ENCODE assay signal across 9 mouse cellular contexts in the genomic region with DNA sequence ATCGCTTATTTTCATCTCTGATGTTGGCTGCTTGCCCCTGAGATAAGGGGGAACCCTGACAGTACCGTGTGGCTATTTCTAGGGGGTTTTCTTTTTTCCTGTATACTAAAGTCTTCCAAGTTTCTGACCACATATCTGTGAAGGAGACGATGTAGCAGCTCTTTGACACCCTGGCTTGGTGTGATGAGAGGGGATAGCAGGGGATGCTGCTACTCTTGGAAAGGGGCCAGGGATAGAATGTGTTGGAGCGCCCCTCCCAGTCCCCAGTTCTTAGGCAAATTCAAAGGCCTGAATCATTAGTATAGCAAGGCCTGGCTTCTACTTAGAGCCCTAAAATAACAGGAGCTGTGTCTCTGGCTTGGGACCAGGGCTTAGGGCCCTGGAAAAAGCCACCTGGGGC. TPM values are rescaled to one million over a fixed set of nuclear protein-coding genes. Genes with fewer than 3 reads are reported as not detected.
DNase-seq lines count a peak whose midpoint lies in the region; ATAC-seq lines count a peak whose summit lies in the region.
"Had no signal": no experiment of that assay in that cellular context is flagged by ENCODE, and none has a peak within 500 bp of the region (broad histone marks: within the 10 kb centered on the region; RNA-seq: fewer than 3 reads in every experiment).

No protein-coding gene starts in this region.

- no peaks in the 10 kb centered on the region for H3K9me3 ChIP-seq in kidney, embryonic 14.5 days (ENCODE audit: control insufficient read depth, low read length)
- H3K9me3 ChIP-seq in hindbrain, embryonic 10.5 days = no peaks in the 10 kb centered on the region
- H3K9me3 ChIP-seq in midbrain, embryonic 10.5 days (replicated peaks) = no peaks in the 10 kb centered on the region
- H3K9me3 ChIP-seq: G1E had no signal

- no peaks in the 10 kb centered on the region for H3K27me3 ChIP-seq in kidney, embryonic 14.5 days (ENCODE audit: control insufficient read depth, insufficient read depth, low read length)
- no peaks in the 10 kb centered on the region for H3K27me3 ChIP-seq in hindbrain, embryonic 10.5 days (ENCODE audit: insufficient read depth, poor library complexity, severe bottlenecking)
- H3K27me3 ChIP-seq in midbrain, embryonic 10.5 days (ENCODE audit: low read depth, poor library complexity, severe bottlenecking) = no peaks in the 10 kb centered on the region

- H3K9ac ChIP-seq in kidney, embryonic 14.5 days (ENCODE audit: low read depth, low read length) = peak overlapping the region; percentile 25; the same call in 1 of the 2 replicates

- H3K27ac ChIP-seq in kidney, embryonic 14.5 days (ENCODE audit: low read depth, low read length) = peak overlapping the region; percentile 72; the same call in 1 of the 2 replicates
- H3K27ac ChIP-seq in brown adipose tissue, adult 24 weeks (replicated peaks; ENCODE audit: low read depth, low read length) = peak overlapping the region; percentile 79
- H3K27ac ChIP-seq in hindbrain, embryonic 10.5 days = peak overlapping the region; percentile 87
- peak overlapping the region; percentile 83 for H3K27ac ChIP-seq in midbrain, embryonic 10.5 days (replicated peaks)

- H3K4me2 ChIP-seq in kidney, embryonic 14.5 days (replicated peaks; ENCODE audit: low read depth, low read length) = peak overlapping the region; percentile 29

- peaks cover 9% of the 10 kb centered on the region; the same call in 1 of the 2 replicates for H3K36me3 ChIP-seq in kidney, embryonic 14.5 days (ENCODE audit: control insufficient read depth, insufficient read depth, low read length)
- H3K36me3 ChIP-seq in hindbrain, embryonic 10.5 days = no peaks in the 10 kb centered on the region
- no peaks in the 10 kb centered on the region for H3K36me3 ChIP-seq in midbrain, embryonic 10.5 days
- H3K36me3 ChIP-seq: G1E had no signal

- ATAC-seq in kidney, embryonic 14.5 days (ENCODE audit: low FRiP score, low TSS enrichment) = no peak
- no peak for ATAC-seq in megakaryocyte progenitor cell, adult 5-6 weeks (replicated peaks; ENCODE audit: poor library complexity)

- no peak overlapping the region; the same call in 1 of the 2 replicates for H3K4me3 ChIP-seq in kidney, embryonic 14.5 days (ENCODE audit: low read length)
- H3K4me3 ChIP-seq in brown adipose tissue, adult 24 weeks (ENCODE audit: insufficient read depth, low read depth, low read length) = peak overlapping the region; percentile 21; the same call in 1 of the 2 replicates
- no peak overlapping the region for H3K4me3 ChIP-seq in hindbrain, embryonic 10.5 days
- peak overlapping the region; percentile 37 for H3K4me3 ChIP-seq in midbrain, embryonic 10.5 days

- 41% methylated on average over 4 of the region's 4 CpGs for WGBS in kidney, embryonic 14.5 days
- WGBS in hindbrain, embryonic 10.5 days = 51% methylated on average over 4 of the region's 4 CpGs
- 60% methylated on average over 4 of the region's 4 CpGs for WGBS in midbrain, embryonic 10.5 days

- no peak for DNase-seq in kidney, postnatal 10 days
- DNase-seq in hindbrain, embryonic 10.5 days (ENCODE audit: low spot score) = no peak
- no peak for DNase-seq in midbrain, embryonic 10.5 days (ENCODE audit: low spot score)
- DNase-seq in cerebellum, postnatal 36 days = no peak
- no peak for DNase-seq in embryo, embryonic 10 days (ENCODE audit: low spot score)

- H3K4me1 ChIP-seq in kidney, embryonic 14.5 days (ENCODE audit: control insufficient read depth, insufficient read depth, low read length) = peaks cover 19% of the 10 kb centered on the region; the same call in 1 of the 2 replicates
- peaks cover 11% of the 10 kb centered on the region; the same call in 1 of the 2 replicates for H3K4me1 ChIP-seq in brown adipose tissue, adult 24 weeks (ENCODE audit: control insufficient read depth, insufficient read depth, insufficient read length, low read length)
- peaks cover 37% of the 10 kb centered on the region for H3K4me1 ChIP-seq in hindbrain, embryonic 10.5 days (replicated peaks)
- peaks cover 21% of the 10 kb centered on the region for H3K4me1 ChIP-seq in midbrain, embryonic 10.5 days

RNA-seq across cellular contexts. Expression of a gene that starts 13.5 kb away (rescaled TPM):
- 19.3 and 25.1 TPM in 2 replicates for polyA plus RNA-seq in kidney, embryonic 14.5 days (2014; fragmentation: Nextera tagmentation; extraction: Ambion mirVana)
- polyA plus RNA-seq in brown adipose tissue, adult 24 weeks (2012; ENCODE audit: insufficient read depth, insufficient read length, missing spikeins) = 3.6 and 5.6 TPM in 2 replicates
- polyA plus RNA-seq in hindbrain, embryonic 10.5 days (2016; fragmentation: Nextera tagmentation; extraction: Ambion mirVana) = 22.7 and 25.0 TPM in 2 replicates
- 25.0 and 25.2 TPM in 2 replicates for polyA plus RNA-seq in midbrain, embryonic 10.5 days (2016; fragmentation: Nextera tagmentation; extraction: Ambion mirVana)
- total RNA-seq in megakaryocyte progenitor cell, adult 5-6 weeks (2015) = 0.05 and 0.15 TPM in 2 replicates
- total RNA-seq in megakaryocyte progenitor cell, adult 5-6 weeks (2017) = 0.21 and 0.44 TPM in 2 replicates
- polyA plus RNA-seq: G1E had no signal

RNA-seq across cellular contexts. Expression of a gene that starts 44.5 kb away (rescaled TPM):
- polyA plus RNA-seq in kidney, embryonic 14.5 days (2014; fragmentation: Nextera tagmentation; extraction: Ambion mirVana) = 52.1 and 54.6 TPM in 2 replicates
- polyA plus RNA-seq in brown adipose tissue, adult 24 weeks (2012; ENCODE audit: insufficient read depth, insufficient read length, missing spikeins) = 2.9 and 3.5 TPM in 2 replicates
- 54.3 and 60.9 TPM in 2 replicates for polyA plus RNA-seq in hindbrain, embryonic 10.5 days (2016; fragmentation: Nextera tagmentation; extraction: Ambion mirVana)
- 52.4 and 57.4 TPM in 2 replicates for polyA plus RNA-seq in midbrain, embryonic 10.5 days (2016; fragmentation: Nextera tagmentation; extraction: Ambion mirVana)
- not detected in 2 replicates for total RNA-seq in megakaryocyte progenitor cell, adult 5-6 weeks (2015)
- 0.17 TPM in 1 of 2 replicates, not detected in the other for total RNA-seq in megakaryocyte progenitor cell, adult 5-6 weeks (2017)
- polyA plus RNA-seq: G1E had no signal

Comparison
In these comparisons a context has a peak if more than half of its experiments do, and no peak if none do; other contexts are left out.
1. H3K4me3 ChIP-seq: peak in brown adipose tissue, adult 24 weeks (single experiment) and midbrain, embryonic 10.5 days (single experiment); none in kidney, embryonic 14.5 days (single experiment) and hindbrain, embryonic 10.5 days (single experiment).
2. RNA of a gene that starts 44.5 kb away (polyA plus RNA-seq): 52.4 to 57.4 TPM in midbrain, embryonic 10.5 days, 54.3 to 60.9 TPM in hindbrain, embryonic 10.5 days and 52.1 to 54.6 TPM in kidney, embryonic 14.5 days; 2.9 to 3.5 TPM in brown adipose tissue, adult 24 weeks; every median in the first group is over 10 times any median in the second.
3. Peak in every context shown above with its lines, with median percentiles within 50 percentile points of each other: H3K27ac ChIP-seq.